Mouse (Mus musculus) limb, embryonic 14.5 days (tissue): Measurements from ENCODE around the gene Fam207a. TPM values are rescaled to one million over a fixed set of nuclear protein-coding genes. Genes with fewer than 3 reads are reported as not detected.

Experiments
- ATAC-seq: fragments of 200-750 bp; cut with Nextera tagmentation; 2 replicates; pipeline ENCODE4 v1.8.0; 2017; ENCODE audit warnings: low read depth, moderate number of reproducible peaks, moderate TSS enrichment; ENCODE audit not compliant: low FRiP score
- DNase-seq: peaks from one replicate; pipeline ENCODE4 v3.0.0-alpha.2; 2015; ENCODE audit warnings: low spot score
- H3K27ac ChIP-seq: fragments of 300-500 bp; sonication (generic); replicated peaks from 2 replicates; pipeline ENCODE4 v1.5.1; 2014; ENCODE audit warnings: low read depth, mild to moderate bottlenecking, low read length, moderate library complexity, mixed read lengths
- H3K27me3 ChIP-seq: fragments of 300-500 bp; sonication (generic); 2 replicates; pipeline ENCODE4 v1.6.1; 2014; ENCODE audit warnings: low read length, mixed read lengths; ENCODE audit not compliant: control insufficient read depth, insufficient read depth
- H3K36me3 ChIP-seq: fragments of 300-500 bp; sonication (generic); 2 replicates; pipeline ENCODE4 v1.6.1; 2014; ENCODE audit warnings: mild to moderate bottlenecking, low read length, moderate library complexity, mixed read lengths; ENCODE audit not compliant: control insufficient read depth, insufficient read depth
- H3K4me1 ChIP-seq: fragments of 300-500 bp; sonication (generic); 2 replicates; pipeline ENCODE4 v1.6.1; 2014; ENCODE audit warnings: antibody characterized with exemption, low read length, mixed read lengths; ENCODE audit not compliant: control insufficient read depth, insufficient read depth
- H3K4me2 ChIP-seq: fragments of 300-500 bp; sonication (generic); replicated peaks from 2 replicates; pipeline ENCODE4 v1.6.1; 2014; ENCODE audit warnings: low read depth, mild to moderate bottlenecking, low read length, moderate library complexity; ENCODE audit not compliant: severe bottlenecking
- H3K4me3 ChIP-seq: fragments of 300-500 bp; sonication (generic); replicated peaks from 2 replicates; pipeline ENCODE4 v1.5.1; 2014; ENCODE audit warnings: low read length
- H3K9ac ChIP-seq: fragments of 300-500 bp; sonication (generic); 2 replicates; pipeline ENCODE4 v1.6.1; 2014; ENCODE audit warnings: mild to moderate bottlenecking, low read depth, low read length, moderate library complexity; ENCODE audit not compliant: severe bottlenecking
- H3K9me3 ChIP-seq: fragments of 300-500 bp; sonication (generic); 2 replicates; pipeline ENCODE4 v1.6.1; 2016; ENCODE audit warnings: low read length; ENCODE audit not compliant: control insufficient read depth
- POLR2A ChIP-seq: fragments of 200-500 bp; IDR thresholded peaks from 2 replicates; pipeline ENCODE4 v1.8.0; 2012; ENCODE audit warnings: inconsistent platforms, mild to moderate bottlenecking, moderate library complexity, borderline replicate concordance; ENCODE audit not compliant: insufficient read depth, insufficient read length; ENCODE audit errors: extremely low read depth
- WGBS: fragments of 180-500 bp; shearing (Covaris S2); extraction: QIAGEN DNeasy Blood & Tissue Kit; methylation state at CpG from one replicate; pipeline ENCODE4 v1.1.7; 2014; 5-methylcytosine and 5-hydroxymethylcytosine counted together
- polyA plus RNA-seq, 2 experiments: library from polyadenylated mRNA; depleted of rRNA in 1 of 2; stranded (reverse) in 1 of 2; unstranded in 1 of 2; fragments of >200 nt; fragmentation: Nextera tagmentation in 1 of 2; extraction: Ambion mirVana in 1 of 2; gene quantifications; 2 replicates each; pipeline versions ENCODE4 v1.2.1 to v1.2.3; 2012 to 2014

Gene Fam207a
- polyA plus RNA-seq, 2 experiments = 38.6 to 41.7 TPM

- 93% methylated on average over 4 of the region's 4 CpGs for WGBS
- TF ChIP-seq POLR2A = no peak
These were observed 42.1 kb upstream of the Fam207a start for GRCm38 (mm10) chr10:77557641-77558040.

GRCm38 (mm10) chr10:77556631-77557030 lies 41.0 kb upstream of the Fam207a start:
- Histone ChIP-seq H3K4me1 (no peaks in the 10 kb centered on the region), H3K4me3 (no peak overlapping the region), H3K36me3 (no peaks in the 10 kb centered on the region), H3K27me3 (no peaks in the 10 kb centered on the region), H3K27ac (no peak overlapping the region), H3K4me2 (no peak overlapping the region), H3K9ac (no peak overlapping the region), H3K9me3 (no peaks in the 10 kb centered on the region)
- ATAC-seq (no peak), DNase-seq (no peak)
- no peak for TF ChIP-seq POLR2A
- WGBS = 89% methylated on average over 7 of the region's 7 CpGs

More at GRCm38 (mm10) chr10:77557641-77558040, 42.1 kb upstream of the Fam207a start:
- Histone ChIP-seq H3K9me3 (no peaks in the 10 kb centered on the region), H3K36me3 (no peaks in the 10 kb centered on the region), H3K9ac (no peak overlapping the region), H3K4me2 (no peak overlapping the region), H3K27me3 (no peaks in the 10 kb centered on the region), H3K27ac (no peak overlapping the region), H3K4me3 (no peak overlapping the region), H3K4me1 (no peaks in the 10 kb centered on the region)
- ATAC-seq (no peak), DNase-seq (no peak)

- ATAC-seq (no peak), DNase-seq (no peak)
- Histone ChIP-seq H3K36me3 (no peaks in the 10 kb centered on the region), H3K4me2 (no peak overlapping the region), H3K9me3 (no peaks in the 10 kb centered on the region), H3K27me3 (no peaks in the 10 kb centered on the region), H3K4me3 (no peak overlapping the region), H3K27ac (no peak overlapping the region), H3K4me1 (no peaks in the 10 kb centered on the region), H3K9ac (no peak overlapping the region)
- WGBS = 81% methylated on average over 4 of the region's 4 CpGs
- TF ChIP-seq POLR2A = no peak
These were observed 39.3 kb upstream of the Fam207a start for GRCm38 (mm10) chr10:77554918-77555317.

- Histone ChIP-seq H3K4me3 (no peak overlapping the region), H3K27me3 (no peaks in the 10 kb centered on the region), H3K27ac (no peak overlapping the region), H3K36me3 (no peaks in the 10 kb centered on the region), H3K4me2 (no peak overlapping the region), H3K9me3 (no peaks in the 10 kb centered on the region), H3K9ac (no peak overlapping the region), H3K4me1 (no peaks in the 10 kb centered on the region)
- WGBS = 73% methylated on average over 4 of the region's 4 CpGs
- no peak for ATAC-seq
- DNase-seq = no peak
- TF ChIP-seq POLR2A = no peak
These were observed 37.7 kb upstream of the Fam207a start for GRCm38 (mm10) chr10:77553285-77553684.

- no peak for DNase-seq
- Histone ChIP-seq H3K27me3 (no peaks in the 10 kb centered on the region), H3K4me2 (no peak overlapping the region), H3K4me1 (no peaks in the 10 kb centered on the region), H3K9ac (no peak overlapping the region), H3K36me3 (no peaks in the 10 kb centered on the region), H3K27ac (no peak overlapping the region), H3K9me3 (no peaks in the 10 kb centered on the region), H3K4me3 (no peak overlapping the region)
- 79% methylated on average over 5 of the region's 5 CpGs for WGBS
- TF ChIP-seq POLR2A = no peak
- no peak for ATAC-seq
These were observed 36.6 kb upstream of the Fam207a start for GRCm38 (mm10) chr10:77552162-77552561.

GRCm38 (mm10) chr10:77550874-77551273 lies 35.3 kb upstream of the Fam207a start:
- no peaks in the 10 kb centered on the region for H3K27me3 ChIP-seq
- no peaks in the 10 kb centered on the region for H3K4me1 ChIP-seq
- no peak overlapping the region for H3K9ac ChIP-seq
- DNase-seq (no peak), ATAC-seq (no peak)
- WGBS = 68% methylated on average over 11 of the region's 11 CpGs
- no peaks in the 10 kb centered on the region for H3K9me3 ChIP-seq
- no peak overlapping the region for H3K4me2 ChIP-seq
- H3K36me3 ChIP-seq = no peaks in the 10 kb centered on the region
- TF ChIP-seq POLR2A = no peak
- H3K4me3 ChIP-seq = no peak overlapping the region
- no peak overlapping the region for H3K27ac ChIP-seq
